Mouse (Mus musculus) heart, postnatal 0 days (tissue): Measurements from ENCODE around the gene Mta3. TPM values are rescaled to one million over a fixed set of nuclear protein-coding genes. Genes with fewer than 3 reads are reported as not detected.

Source experiments
- ATAC-seq: fragments of 200-750 bp; cut with Nextera tagmentation; 2 replicates; pipeline ENCODE4 v1.8.0; 2017; ENCODE audit warnings: low read depth, moderate number of reproducible peaks, moderate library complexity; ENCODE audit not compliant: insufficient read depth
- DNase-seq: peaks from one replicate; pipeline ENCODE4 v3.0.0-alpha.2; 2016; ENCODE audit warnings: low spot score
- H3K27ac ChIP-seq: fragments of 300-500 bp; sonication (generic); 2 replicates; pipeline ENCODE4 v1.5.1; 2014; ENCODE audit warnings: low read depth, mild to moderate bottlenecking
- H3K27me3 ChIP-seq: fragments of 300-500 bp; sonication (generic); 2 replicates; pipeline ENCODE4 v1.6.1; 2014; ENCODE audit warnings: low read length, mixed read lengths; ENCODE audit not compliant: control insufficient read depth, insufficient read depth
- H3K36me3 ChIP-seq: fragments of 300-500 bp; sonication (generic); replicated peaks from 2 replicates; pipeline ENCODE4 v1.6.1; 2014; ENCODE audit warnings: low read length, mixed read lengths; ENCODE audit not compliant: control insufficient read depth, insufficient read depth
- H3K4me1 ChIP-seq: fragments of 300-500 bp; sonication (generic); 2 replicates; pipeline ENCODE4 v1.6.1; 2014; ENCODE audit warnings: antibody characterized with exemption; ENCODE audit not compliant: control insufficient read depth, insufficient read depth
- H3K4me2 ChIP-seq: fragments of 300-500 bp; sonication (generic); 2 replicates; pipeline ENCODE4 v1.6.1; 2014; ENCODE audit warnings: low read depth, mild to moderate bottlenecking, low read length, moderate library complexity
- H3K4me3 ChIP-seq: fragments of 300-500 bp; sonication (generic); 2 replicates; pipeline ENCODE4 v1.5.1; 2014; ENCODE audit warnings: low read depth, low read length
- H3K9ac ChIP-seq: fragments of 300-500 bp; sonication (generic); replicated peaks from 2 replicates; pipeline ENCODE4 v1.6.1; 2014; ENCODE audit warnings: low read depth, low read length, mixed read lengths
- H3K9me3 ChIP-seq: fragments of 300-500 bp; sonication (generic); replicated peaks from 2 replicates; pipeline ENCODE4 v1.6.1; 2016; ENCODE audit warnings: low read length; ENCODE audit not compliant: control insufficient read depth
- CTCF ChIP-seq: IDR thresholded peaks from 2 replicates; pipeline ENCODE4 v1.5.1; 2016; ENCODE audit warnings: antibody characterized with exemption, control low read depth, low read depth
- EP300 ChIP-seq: IDR thresholded peaks from 2 replicates; pipeline ENCODE4 v1.6.1; 2016; ENCODE audit warnings: antibody characterized with exemption, low read depth
- WGBS: fragments of 180-500 bp; shearing (Covaris S2); extraction: QIAGEN DNeasy Blood & Tissue Kit; methylation state at CpG from one replicate; pipeline ENCODE4 v1.1.7; 2014; 5-methylcytosine and 5-hydroxymethylcytosine counted together
- polyA plus RNA-seq: library from polyadenylated mRNA; unstranded; fragments of >200 nt; fragmentation: Nextera tagmentation; extraction: Ambion mirVana; gene quantifications from 2 replicates; pipeline ENCODE4 v1.2.1, GENCODE M21; 2015
- total RNA-seq: library from RNA; depleted of rRNA; stranded (reverse); fragments of >200 nt; gene quantifications from 2 replicates; pipeline ENCODE4 v1.2.3, GENCODE M21; 2014; ENCODE audit warnings: low replicate concordance

Gene Mta3
- total and polyA plus RNA-seq, 2 experiments from 2014 or later, result 28.3 to 34.3 TPM

GRCm38 (mm10) chr17:83747405-83748160 is 41.6 kb downstream of the Mta3 start:
- no peaks in the 10 kb centered on the region for H3K4me1 ChIP-seq
- DNase-seq, result no peak
- TF ChIP-seq EP300 (no peak), CTCF (no peak)
- no peak overlapping the region for H3K27ac ChIP-seq
- no peak for ATAC-seq
- no peaks in the 10 kb centered on the region for H3K27me3 ChIP-seq
- H3K9me3 ChIP-seq, result peaks cover 13% of the 10 kb centered on the region
- peaks cover 17% of the 10 kb centered on the region for H3K36me3 ChIP-seq
- no peak overlapping the region for H3K4me2 ChIP-seq
- H3K4me3 ChIP-seq, result no peak overlapping the region
- 75% methylated on average over 10 of the region's 10 CpGs for WGBS
- no peak overlapping the region for H3K9ac ChIP-seq

DNA sequence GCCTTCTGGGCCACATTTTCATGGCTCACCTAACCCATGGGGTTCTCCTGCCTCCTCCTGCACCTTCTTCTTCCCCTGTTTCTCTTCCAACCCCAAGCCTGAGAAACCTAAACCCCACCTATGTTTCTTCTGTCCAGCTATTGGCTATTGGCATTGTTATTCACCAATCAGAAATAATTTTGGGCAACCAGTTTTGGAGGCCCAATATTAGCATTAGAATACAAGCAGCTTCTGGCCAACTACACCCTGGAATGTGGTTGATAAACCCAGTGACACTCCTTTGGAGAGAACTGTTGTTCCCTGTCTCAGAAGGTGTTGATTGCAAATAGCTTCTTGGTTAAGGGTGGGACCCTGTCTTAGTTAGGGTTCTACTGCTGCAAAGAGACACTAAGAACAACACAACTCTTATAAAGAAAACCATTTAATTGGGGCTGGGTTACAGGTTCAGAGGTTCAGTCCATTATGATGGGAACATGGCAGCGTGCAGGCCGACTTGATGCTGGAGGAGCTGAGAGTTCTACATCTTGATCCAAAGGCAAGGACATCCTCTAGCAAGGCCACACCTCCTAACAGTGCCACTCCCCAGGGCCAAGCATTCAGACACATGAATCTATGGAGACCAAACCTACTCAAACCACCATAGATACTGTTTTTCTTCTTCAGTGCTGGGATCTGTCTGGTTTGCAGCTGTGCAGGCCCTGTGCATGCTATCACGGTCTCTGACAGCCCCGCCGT is 44.4 kb downstream of the Mta3 start:
- no peak overlapping the region for H3K9ac ChIP-seq
- ATAC-seq, result no peak
- 82% methylated on average over 5 of the region's 5 CpGs for WGBS
- H3K4me3 ChIP-seq, result no peak overlapping the region
- H3K4me1 ChIP-seq, result no peaks in the 10 kb centered on the region
- H3K9me3 ChIP-seq, result peaks cover 2% of the 10 kb centered on the region
- no peak for DNase-seq
- no peak overlapping the region for H3K27ac ChIP-seq
- TF ChIP-seq EP300 (no peak), CTCF (no peak)
- H3K36me3 ChIP-seq, result peaks cover 20% of the 10 kb centered on the region
- no peaks in the 10 kb centered on the region for H3K27me3 ChIP-seq
- no peak overlapping the region for H3K4me2 ChIP-seq

DNA sequence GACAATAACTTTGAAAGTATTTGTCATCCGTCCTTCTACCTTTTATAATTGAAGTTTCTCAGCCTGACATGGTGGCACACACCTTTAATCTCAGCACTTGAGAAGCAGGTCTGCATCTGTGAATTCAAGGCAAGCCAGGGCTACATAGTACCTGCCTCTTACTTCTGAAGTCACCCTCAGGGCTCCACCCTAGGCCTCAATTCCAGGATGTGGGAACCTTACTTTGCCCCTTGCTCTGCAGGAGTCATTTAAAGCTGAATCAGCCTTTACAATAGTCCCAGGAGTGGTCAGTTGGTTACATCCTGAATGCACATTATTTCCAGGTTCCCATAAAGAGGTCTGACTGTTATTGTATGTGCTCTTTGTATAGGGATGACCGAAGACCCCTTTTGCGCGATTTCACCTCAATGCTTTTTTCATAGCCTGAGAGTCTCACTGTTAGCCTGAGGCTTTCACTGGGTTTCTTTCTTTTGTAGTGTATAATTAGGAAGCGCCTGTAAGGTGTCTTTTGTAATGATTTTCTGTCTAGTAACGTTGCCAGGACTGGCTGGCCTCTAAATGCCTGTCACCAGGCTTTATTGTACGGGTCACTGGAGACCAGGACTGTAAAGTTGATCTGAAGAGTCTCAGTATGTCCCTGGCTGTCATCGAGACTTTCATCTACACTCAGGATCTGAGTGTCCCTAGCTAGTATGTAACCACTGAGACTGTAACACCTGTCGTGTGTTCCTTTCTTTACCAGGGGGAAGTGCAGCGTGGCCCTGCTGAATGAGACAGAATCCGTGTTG is 47.3 kb downstream of the Mta3 start:
- TF ChIP-seq CTCF (no peak), EP300 (no peak)
- 84% methylated on average over 11 of the region's 11 CpGs for WGBS

DNA sequence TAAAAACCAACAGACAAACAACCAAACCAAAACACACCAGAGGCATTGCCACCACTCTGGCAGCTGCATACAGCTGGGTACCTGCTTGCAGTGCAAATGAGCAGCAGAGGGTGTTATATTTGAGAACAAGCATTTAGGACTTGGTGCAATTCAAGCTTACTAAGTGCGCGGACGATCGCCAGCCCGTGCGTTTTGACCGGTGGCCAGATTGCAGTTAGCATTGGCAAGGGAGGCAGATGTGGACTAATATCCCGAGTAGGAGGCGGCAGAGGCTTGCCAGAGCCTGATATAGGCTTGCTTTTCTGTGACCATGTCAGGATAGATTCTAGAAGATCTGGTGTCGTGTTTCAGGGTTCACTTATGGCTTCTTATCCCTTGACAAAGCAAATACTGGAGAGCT is 52.1 kb downstream of the Mta3 start:
- TF ChIP-seq EP300, result no peak
- no peak for TF ChIP-seq CTCF
- Histone ChIP-seq H3K9ac (no peak overlapping the region), H3K9me3 (no peaks in the 10 kb centered on the region), H3K4me2 (no peak overlapping the region), H3K36me3 (peaks cover 42% of the 10 kb centered on the region), H3K27me3 (no peaks in the 10 kb centered on the region), H3K4me1 (no peaks in the 10 kb centered on the region), H3K4me3 (no peak overlapping the region), H3K27ac (no peak overlapping the region)
- DNase-seq, result no peak
- whole genome bisulfite sequencing, result 72% methylated on average over 10 of the region's 10 CpGs
- no peak for ATAC-seq

More for the DNA sequence above, 47.3 kb downstream of the Mta3 start:
- Histone ChIP-seq H3K4me2 (no peak overlapping the region), H3K4me3 (no peak overlapping the region), H3K4me1 (no peaks in the 10 kb centered on the region), H3K27me3 (no peaks in the 10 kb centered on the region), H3K27ac (no peak overlapping the region), H3K9ac (no peak overlapping the region), H3K36me3 (peaks cover 23% of the 10 kb centered on the region), H3K9me3 (no peaks in the 10 kb centered on the region)
- ATAC-seq, result no peak
- no peak for DNase-seq

GRCm38 (mm10) chr17:83759547-83759946 is 53.6 kb downstream of the Mta3 start:
- DNase-seq, result no peak
- Histone ChIP-seq H3K9ac (no peak overlapping the region), H3K4me2 (no peak overlapping the region), H3K36me3 (peaks cover 40% of the 10 kb centered on the region), H3K27ac (no peak overlapping the region), H3K4me3 (no peak overlapping the region), H3K27me3 (no peaks in the 10 kb centered on the region), H3K9me3 (no peaks in the 10 kb centered on the region), H3K4me1 (no peaks in the 10 kb centered on the region)
- 31% methylated on average over 4 of the region's 4 CpGs for WGBS
- no peak for TF ChIP-seq CTCF
- no peak for TF ChIP-seq EP300
- no peak for ATAC-seq
